ENCODE assay signal across 9 mouse cellular contexts in the genomic region with DNA sequence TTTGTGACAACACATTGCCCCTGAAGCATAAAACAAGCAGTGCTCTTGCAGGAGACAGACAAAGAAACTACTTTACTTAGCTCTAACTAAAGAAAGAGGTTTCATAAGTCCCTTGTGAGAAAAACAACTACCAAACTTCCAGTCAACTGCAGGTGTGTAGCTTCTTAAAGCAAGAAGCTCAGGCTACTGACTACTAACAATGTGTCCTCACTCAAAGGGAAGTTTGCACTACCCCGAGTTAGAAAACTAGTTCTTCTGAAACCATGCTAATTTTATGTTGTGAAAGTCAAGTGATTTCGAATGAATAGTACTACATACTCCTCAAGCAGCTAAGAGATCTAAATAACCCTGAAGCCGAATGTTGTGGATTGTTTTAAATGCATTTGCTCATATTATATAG. TPM values are rescaled to one million over a fixed set of nuclear protein-coding genes. Genes with fewer than 3 reads are reported as not detected.
A peak's percentile ranks its signal among the peaks of the same experiment; 100 is the strongest.
DNase-seq lines count a peak whose midpoint lies in the region; ATAC-seq and TF ChIP-seq lines count a peak whose summit lies in the region.
"Had no signal": no experiment of that assay in that cellular context is flagged by ENCODE, and none has a peak within 500 bp of the region (broad histone marks: within the 10 kb centered on the region; RNA-seq: fewer than 3 reads in every experiment).

No protein-coding gene starts in this region.

- H3K4me2 ChIP-seq in intestine, embryonic 14.5 days (ENCODE audit: low read length): peak overlapping the region; percentile 70
- no peak overlapping the region for H3K4me2 ChIP-seq in intestine, embryonic 16.5 days (ENCODE audit: low read depth, low read length)
- peak overlapping the region; percentile 32 for H3K4me2 ChIP-seq in hindbrain, embryonic 11.5 days (replicated peaks; ENCODE audit: low read depth, low read length)

- WGBS in intestine, embryonic 14.5 days: 67% methylated on average over 3 of the region's 3 CpGs
- 69% methylated on average over 3 of the region's 3 CpGs for WGBS in intestine, embryonic 16.5 days
- 79% methylated on average over 3 of the region's 3 CpGs for WGBS in hindbrain, embryonic 11.5 days
- WGBS in midbrain, embryonic 10.5 days: 82% methylated on average over 3 of the region's 3 CpGs

- H3K4me3 ChIP-seq in intestine, embryonic 14.5 days (ENCODE audit: low read depth, low read length): 0 out of 2 replicates have a peak overlapping the region, but pooled peaks have one; percentile 86
- no peak overlapping the region for H3K4me3 ChIP-seq in intestine, embryonic 16.5 days (ENCODE audit: low read length)
- H3K4me3 ChIP-seq in hindbrain, embryonic 11.5 days (ENCODE audit: low read depth, low read length): no peak overlapping the region
- H3K4me3 ChIP-seq in midbrain, embryonic 10.5 days: peak overlapping the region; percentile 79

- H3K36me3 ChIP-seq in intestine, embryonic 14.5 days (ENCODE audit: control insufficient read depth, insufficient read depth, low read length): peaks cover under 1% of the 10 kb centered on the region; the same call in 1 of the 2 replicates
- no peaks in the 10 kb centered on the region for H3K36me3 ChIP-seq in intestine, embryonic 16.5 days (ENCODE audit: control insufficient read depth, insufficient read depth, low read length)
- H3K36me3 ChIP-seq in hindbrain, embryonic 11.5 days (ENCODE audit: control insufficient read depth, insufficient read depth, low read length): no peaks in the 10 kb centered on the region
- H3K36me3 ChIP-seq in midbrain, embryonic 10.5 days: peaks cover 12% of the 10 kb centered on the region

- TF ChIP-seq POLR2A in brain, embryonic 14.5 days (IDR thresholded peaks at IDR 0.05; ENCODE audit: borderline replicate concordance, extremely low read depth, insufficient read depth, insufficient read length, poor library complexity, severe bottlenecking): no peak

- no peaks in the 10 kb centered on the region for H3K9me3 ChIP-seq in intestine, embryonic 14.5 days (ENCODE audit: control insufficient read depth, low read length)
- H3K9me3 ChIP-seq in intestine, embryonic 16.5 days (ENCODE audit: control insufficient read depth, low read length): no peaks in the 10 kb centered on the region
- no peaks in the 10 kb centered on the region for H3K9me3 ChIP-seq in hindbrain, embryonic 11.5 days (ENCODE audit: control insufficient read depth, low read length)
- no peaks in the 10 kb centered on the region for H3K9me3 ChIP-seq in midbrain, embryonic 10.5 days (replicated peaks)

- no peaks in the 10 kb centered on the region for H3K4me1 ChIP-seq in intestine, embryonic 14.5 days (replicated peaks; ENCODE audit: control insufficient read depth, insufficient read depth, low read length)
- 0 out of 2 replicates have a peak, but pooled peaks cover 2% of the 10 kb centered on the region for H3K4me1 ChIP-seq in intestine, embryonic 16.5 days (ENCODE audit: control insufficient read depth, insufficient read depth, low read length)
- no peaks in the 10 kb centered on the region for H3K4me1 ChIP-seq in hindbrain, embryonic 11.5 days (replicated peaks; ENCODE audit: control insufficient read depth, insufficient read depth, low read length)
- H3K4me1 ChIP-seq in midbrain, embryonic 10.5 days: peaks cover 10% of the 10 kb centered on the region

- ATAC-seq in intestine, embryonic 14.5 days (replicated peaks; ENCODE audit: low FRiP score, low TSS enrichment, low read depth): no peak
- no peak for ATAC-seq in intestine, embryonic 16.5 days
- no peak for ATAC-seq in hindbrain, embryonic 11.5 days (ENCODE audit: low FRiP score)

- no peak for DNase-seq in intestine, embryonic 14.5 days (ENCODE audit: low spot score)
- DNase-seq in brain, embryonic 14.5 days (ENCODE audit: low read depth): peak; percentile 13
- DNase-seq in hindbrain, embryonic 11.5 days (ENCODE audit: low spot score): peak; percentile 15
- no peak for DNase-seq in midbrain, embryonic 10.5 days (ENCODE audit: low spot score)
- no peak for DNase-seq in Muller cell, postnatal 12 days (ENCODE audit: inconsistent ontology term)
- no peak for DNase-seq in adrenal gland, postnatal 25 days
- DNase-seq in thymus, postnatal 14 days: no peak
- DNase-seq: cerebellum, adult 11-12 months had no signal

- no peaks in the 10 kb centered on the region for H3K27me3 ChIP-seq in intestine, embryonic 14.5 days (replicated peaks; ENCODE audit: control insufficient read depth, insufficient read depth, low read length)
- no peaks in the 10 kb centered on the region for H3K27me3 ChIP-seq in intestine, embryonic 16.5 days (replicated peaks; ENCODE audit: control insufficient read depth, insufficient read depth, low read length)
- H3K27me3 ChIP-seq in hindbrain, embryonic 11.5 days (ENCODE audit: control insufficient read depth, insufficient read depth, low read length): no peaks in the 10 kb centered on the region
- no peaks in the 10 kb centered on the region for H3K27me3 ChIP-seq in midbrain, embryonic 10.5 days (ENCODE audit: low read depth, poor library complexity, severe bottlenecking)

- no peak overlapping the region; the same call in 1 of the 2 replicates for H3K9ac ChIP-seq in intestine, embryonic 14.5 days (ENCODE audit: low read length)
- H3K9ac ChIP-seq in intestine, embryonic 16.5 days (ENCODE audit: low read depth, low read length): no peak overlapping the region
- no peak overlapping the region for H3K9ac ChIP-seq in hindbrain, embryonic 11.5 days (ENCODE audit: low read depth, low read length)

- no peak for TF ChIP-seq CTCF in brain, embryonic 14.5 days (IDR thresholded peaks at IDR 0.05; ENCODE audit: borderline replicate concordance, extremely low read depth, insufficient read depth, insufficient read length)

- no peak overlapping the region for H3K27ac ChIP-seq in intestine, embryonic 14.5 days (ENCODE audit: low read depth)
- H3K27ac ChIP-seq in intestine, embryonic 16.5 days (ENCODE audit: low read length): no peak overlapping the region
- H3K27ac ChIP-seq in hindbrain, embryonic 11.5 days (ENCODE audit: low read depth, low read length): no peak overlapping the region
- peak overlapping the region; percentile 99; the same call in 1 of the 2 replicates for H3K27ac ChIP-seq in midbrain, embryonic 10.5 days (replicated peaks)

RNA-seq across cellular contexts. Expression of gene Manea, which starts 1.6 kb away (rescaled TPM):
- 12.8 and 14.6 TPM in 2 replicates for polyA plus RNA-seq in intestine, embryonic 14.5 days (2014; fragmentation: Nextera tagmentation; extraction: Ambion mirVana)
- polyA plus RNA-seq in intestine, embryonic 16.5 days (2015; fragmentation: Nextera tagmentation; extraction: Ambion mirVana): 8.8 TPM in 2 replicates
- polyA plus RNA-seq in brain, embryonic 14.5 days (2012; rRNA removed): 8.6 and 10.8 TPM in 2 replicates
- 21.5 and 24.4 TPM in 2 replicates for polyA plus RNA-seq in hindbrain, embryonic 11.5 days (2014; fragmentation: Nextera tagmentation; extraction: Ambion mirVana)
- 20.5 and 20.9 TPM in 2 replicates for polyA plus RNA-seq in midbrain, embryonic 10.5 days (2016; fragmentation: Nextera tagmentation; extraction: Ambion mirVana)
- total RNA-seq in adrenal gland, postnatal 25 days (2021): 19.2 and 19.4 TPM in 2 replicates

Comparison
In these comparisons a context has a peak if more than half of its experiments do, and no peak if none do; other contexts are left out.
1. H3K4me3 ChIP-seq: peak in intestine, embryonic 14.5 days (single experiment) and midbrain, embryonic 10.5 days (single experiment); none in intestine, embryonic 16.5 days (single experiment) and hindbrain, embryonic 11.5 days (single experiment).
2. DNase-seq: peak in brain, embryonic 14.5 days (single experiment) and hindbrain, embryonic 11.5 days (single experiment); none in intestine, embryonic 14.5 days (single experiment), midbrain, embryonic 10.5 days (single experiment), Muller cell, postnatal 12 days (single experiment), adrenal gland, postnatal 25 days (single experiment) and thymus, postnatal 14 days (single experiment).